Mouse (Mus musculus) v-Abl transformed pro-B cells (cell line): ENCODE measurements around the gene Surf6.
"Not testable (repeated sequence)": the region's sequence is repeated elsewhere in the genome, so short reads cannot be mapped to it uniquely, and the experiment has no call there.

Source experiments
- in situ Hi-C, 2 experiments: fragments of 400-800 bp; cut with MboI; formaldehyde crosslinking; loops; one replicate each; pipeline ENCODE4 v1.15.1; 2025; ENCODE audit not compliant: unreplicated experiment in 2 of 2

The Surf6 gene

GRCm38 (mm10) chr2:26886170-26886569, 16.5 kb downstream of the Surf6 start:
- in situ Hi-C loops: not testable (repeated sequence)

- in situ Hi-C loops: not testable (repeated sequence)
Observed at GRCm38 (mm10) chr2:26885541-26885940, 17.1 kb downstream of the Surf6 start.

GRCm38 (mm10) chr2:26878571-26878970, 24.1 kb downstream of the Surf6 start:
- in situ Hi-C loops: no loop called here

- in situ Hi-C loops: no loop called here
Observed at GRCm38 (mm10) chr2:26870666-26871065, 32.0 kb downstream of the Surf6 start.

GRCm38 (mm10) chr2:26864879-26865278, 37.8 kb downstream of the Surf6 start, which contains the start of gene Abo:
Abo (minus strand) TSS chr2:26864979.
- in situ Hi-C loops: no loop called here

GRCm38 (mm10) chr2:26862856-26863255, 39.8 kb downstream of the Surf6 start:
- in situ Hi-C loops: no loop called here

- in situ Hi-C loops: loop anchor here in 1 of 2 experiments (5.0 to 10.0 kb wide), 2 partner anchors 190 to 397 kb away; partner anchors contain the start of gene Sardh
Observed at GRCm38 (mm10) chr2:26847706-26848105, 55.0 kb downstream of the Surf6 start.
